Mouse (Mus musculus) activated CD4-positive, CD25-positive, alpha-beta regulatory T cell, adult 4 months (primary cell): Measurements from ENCODE around the gene Snapin. TPM values are rescaled to one million over a fixed set of nuclear protein-coding genes. Genes with fewer than 3 reads are reported as not detected.
A peak's percentile ranks its signal among the peaks of the same experiment; 100 is the strongest.

Experiments used
- ATAC-seq: one replicate; pipeline ENCODE4 v1.8.0; 2017
- polyA plus RNA-seq, 2 experiments: library from polyadenylated mRNA; unstranded; fragments of 100-300 nt; shearing (Covaris generic); gene quantifications; one replicate each; pipeline ENCODE4 v1.2.1; 2017

Snapin gene
- 10 to 100 TPM; 48.3 to 56.3 TPM for polyA plus RNA-seq

DNA sequence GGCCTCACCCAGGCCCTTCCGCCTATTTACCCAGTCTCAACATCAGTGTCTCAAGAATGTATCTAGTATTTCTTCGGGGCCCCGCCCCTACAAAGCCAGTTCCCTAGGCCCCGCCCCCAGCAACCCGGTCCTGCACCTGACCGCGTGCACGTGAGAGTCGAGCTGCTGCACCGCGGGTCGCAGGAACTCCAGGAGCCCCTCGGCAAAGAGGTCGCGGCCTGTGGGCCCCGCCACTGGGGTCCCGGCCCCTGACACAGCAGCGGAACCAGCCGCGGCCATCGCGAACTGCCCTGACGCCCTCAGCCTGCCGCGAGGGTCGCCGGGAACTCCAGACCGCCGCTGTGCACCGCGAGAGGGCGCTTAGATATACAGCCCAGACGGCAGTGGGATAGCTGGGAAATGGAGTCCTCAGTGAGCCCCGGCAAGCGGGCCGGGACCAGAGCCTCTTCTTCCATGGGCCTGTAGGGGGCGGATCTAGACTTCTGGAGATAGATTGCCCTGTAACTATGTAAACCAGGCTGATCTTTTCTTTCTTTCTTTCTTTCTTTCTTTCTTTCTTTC, at the start of gene Snapin:
Gene Snapin (minus strand): TSS at position 338 of the 561 bp plus-strand sequence.
- peak; percentile 98 for ATAC-seq

DNA sequence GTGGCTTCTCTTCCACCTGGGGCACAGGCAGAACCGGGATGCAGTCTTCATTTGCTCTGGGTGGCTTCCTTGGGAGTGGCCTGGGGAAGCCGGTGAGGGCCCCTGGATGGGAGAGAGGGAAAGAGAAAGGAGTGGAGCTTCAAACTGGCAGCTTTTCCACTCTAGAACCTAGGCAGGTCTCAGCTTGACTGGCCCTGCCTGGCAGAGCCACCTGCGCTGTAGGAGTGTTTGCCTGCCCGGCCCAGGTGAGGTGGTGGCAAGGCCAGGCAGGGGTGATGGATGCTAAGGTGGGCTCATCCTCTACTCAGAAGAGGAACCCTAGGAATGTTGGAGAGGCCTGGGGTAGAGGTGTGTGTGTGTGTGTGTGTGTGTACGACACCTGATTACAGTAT, 47.1 kb upstream of the Snapin start:
- no peak for ATAC-seq

- no peak for ATAC-seq
Measured at GRCm38 (mm10) chr3:90537141-90537904, 46.5 kb upstream of the Snapin start, which contains the start of gene S100a16. TSS of gene S100a16 (plus strand) at chr3:90537254.

GRCm38 (mm10) chr3:90535446-90535845, 44.6 kb upstream of the Snapin start:
- ATAC-seq: no peak

GRCm38 (mm10) chr3:90531713-90532112, 40.9 kb upstream of the Snapin start:
- ATAC-seq: no peak

DNA sequence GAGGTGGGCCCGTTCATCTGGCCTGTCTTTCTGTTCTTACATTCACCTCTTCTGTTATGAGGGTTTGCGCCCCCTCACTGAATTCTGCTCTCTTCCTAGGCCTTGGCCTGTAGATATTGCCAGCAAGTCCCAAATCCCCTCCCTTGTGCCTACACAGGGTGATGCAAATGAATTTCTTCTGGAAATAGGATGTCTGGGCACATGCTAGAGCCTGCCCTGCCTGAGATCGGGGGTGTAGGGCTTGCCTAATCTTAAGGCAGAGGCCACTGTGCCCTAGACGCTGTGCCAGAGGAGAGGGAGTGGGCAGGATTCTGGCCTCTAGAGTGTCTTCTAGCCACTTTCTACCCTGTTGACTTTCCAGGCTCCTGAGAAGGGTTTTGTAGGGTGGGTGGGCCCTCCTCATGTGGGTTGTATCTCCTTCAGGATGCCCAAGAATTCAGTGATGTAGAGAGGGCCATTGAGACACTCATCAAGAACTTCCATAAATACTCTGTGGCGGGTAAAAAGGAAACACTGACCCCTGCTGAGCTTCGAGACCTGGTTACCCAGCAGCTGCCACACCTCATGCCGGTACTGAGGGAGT, 36.5 kb upstream of the Snapin start:
- ATAC-seq: no peak

DNA sequence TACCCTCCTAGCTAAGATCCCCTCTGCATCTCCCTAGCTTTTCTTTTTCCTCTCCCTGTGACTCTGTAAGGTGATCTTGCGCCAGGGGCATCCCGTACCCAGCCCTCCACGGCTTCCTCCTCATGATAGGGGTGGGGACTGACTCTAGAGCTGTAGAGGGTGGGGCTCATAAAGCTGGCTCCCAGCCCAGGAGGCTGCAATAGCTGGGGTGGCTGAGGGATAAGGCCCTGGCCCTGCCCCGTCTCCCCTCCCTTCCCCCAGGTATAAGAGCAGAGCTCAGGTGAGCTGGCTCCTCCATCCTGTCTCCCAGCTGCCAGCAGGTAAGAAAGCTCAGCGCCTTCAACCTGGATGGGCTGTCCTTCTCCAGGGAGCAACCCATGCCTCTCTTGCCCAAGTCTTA, 35.7 kb upstream of the Snapin start, which contains the start of gene S100a14:
Gene S100a14 (plus strand): TSS at position 277 of the 400 bp plus-strand sequence.
- no peak for ATAC-seq

- ATAC-seq: no peak
Measured at GRCm38 (mm10) chr3:90526076-90526475, 35.2 kb upstream of the Snapin start.

DNA sequence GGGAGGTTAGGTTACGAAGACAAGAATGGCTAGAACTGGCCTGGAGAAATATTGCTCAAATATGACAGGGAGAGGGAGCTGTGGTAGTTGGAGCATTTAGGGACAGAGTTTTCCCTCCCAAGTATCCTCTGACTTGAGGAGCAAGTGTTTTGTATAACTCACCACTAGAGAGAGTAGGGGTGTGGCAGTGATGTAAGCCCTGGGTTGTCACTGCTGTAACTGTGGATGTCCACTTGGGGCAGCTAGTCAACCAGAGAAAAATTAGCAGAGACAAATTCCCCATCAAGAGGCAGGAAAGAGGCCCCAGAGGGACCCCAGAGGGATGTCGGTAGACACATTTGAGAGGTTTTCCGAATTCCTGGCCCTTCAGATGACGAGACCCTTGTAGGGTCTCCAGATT, 34.6 kb upstream of the Snapin start:
- ATAC-seq: peak; percentile 75

GRCm38 (mm10) chr3:90517711-90518110, 26.9 kb upstream of the Snapin start:
- ATAC-seq: no peak

- no peak for ATAC-seq
Measured at GRCm38 (mm10) chr3:90515789-90516188, 25.0 kb upstream of the Snapin start.

DNA sequence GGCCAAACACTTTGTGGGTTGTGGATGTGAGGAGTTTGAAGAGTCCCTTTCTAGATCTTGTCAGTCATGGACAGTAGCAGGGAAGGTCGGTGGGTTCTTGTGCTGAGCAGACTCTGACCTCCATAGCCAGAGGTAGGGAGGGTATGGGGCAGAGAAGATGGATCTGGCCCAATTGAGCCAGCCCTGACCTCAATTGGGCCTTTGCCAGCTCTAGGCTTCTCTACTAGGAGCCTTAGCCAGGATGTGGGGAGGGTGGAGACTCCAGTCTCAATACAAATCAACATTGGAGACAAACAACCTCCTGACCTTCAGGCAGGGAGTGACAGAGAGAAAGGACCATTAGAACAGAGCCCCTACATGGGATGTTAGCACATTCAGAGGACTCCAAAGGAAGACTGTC, 24.4 kb upstream of the Snapin start:
- ATAC-seq: no peak

DNA sequence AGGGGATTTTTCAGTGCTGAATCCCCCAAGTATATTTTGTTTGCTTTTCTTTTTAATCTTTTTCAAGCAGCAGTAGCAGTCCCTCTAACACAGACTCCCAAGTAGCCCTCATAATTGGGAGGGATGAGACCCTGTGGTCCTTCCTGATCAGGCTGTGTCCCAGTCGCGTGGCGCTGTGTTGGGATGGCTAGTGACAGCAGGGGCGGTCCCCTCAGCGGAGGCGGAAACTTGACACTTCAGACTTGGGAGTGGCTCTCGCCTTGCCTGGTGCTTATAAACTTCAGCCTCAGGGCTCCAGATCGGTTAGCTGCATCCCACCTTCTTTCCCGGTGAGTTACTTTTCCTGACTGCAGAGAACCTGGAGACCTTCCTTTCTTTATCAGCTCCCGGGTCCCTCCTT, 23.9 kb upstream of the Snapin start:
- ATAC-seq: peak; percentile 91

DNA sequence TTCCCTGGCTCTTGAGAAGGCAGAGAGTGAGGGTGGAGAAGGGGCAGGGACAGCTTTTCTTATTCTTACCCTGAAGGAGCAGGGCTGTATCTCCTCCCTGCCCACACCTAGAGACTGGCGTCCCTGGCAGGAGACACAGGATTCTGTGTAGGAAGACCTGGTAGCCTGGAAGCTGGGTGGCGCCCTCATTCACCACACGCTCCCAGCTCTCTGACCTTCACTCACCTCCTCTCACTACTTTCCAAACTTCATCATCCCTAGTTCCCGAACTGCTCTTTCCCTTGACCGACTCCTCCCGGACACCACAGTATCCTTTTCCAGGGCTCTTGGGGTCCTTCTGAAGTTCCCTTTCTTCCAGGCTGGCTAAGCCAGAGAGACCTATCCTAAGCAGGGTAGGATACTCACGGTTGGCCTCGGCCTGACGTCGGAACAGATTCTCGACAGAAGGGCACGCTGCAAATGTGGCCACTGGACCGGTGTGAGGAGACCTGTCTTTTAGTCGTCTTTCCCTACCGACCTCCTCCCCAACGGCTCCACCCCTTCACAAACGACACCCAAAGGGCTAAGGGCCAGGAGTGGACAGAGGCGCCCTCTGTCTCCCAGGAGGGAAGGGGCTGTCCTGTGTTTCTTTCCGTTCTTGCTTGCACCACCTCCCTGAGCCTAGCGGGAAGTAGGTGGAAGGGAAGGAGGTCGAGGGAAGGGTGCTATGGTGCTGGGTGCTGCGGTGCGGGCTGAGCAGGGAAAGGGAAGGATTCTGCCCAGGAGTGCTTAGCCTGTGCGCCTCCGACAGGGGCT, 23.2 kb upstream of the Snapin start, which contains the start of the genes S100a1 and S100a13:
Gene S100a1 (minus strand): TSS at position 597 of the 795 bp plus-strand sequence.
Gene S100a13 (plus strand): TSS at position 640 of the 795 bp plus-strand sequence.
- peak; percentile 16 for ATAC-seq

DNA sequence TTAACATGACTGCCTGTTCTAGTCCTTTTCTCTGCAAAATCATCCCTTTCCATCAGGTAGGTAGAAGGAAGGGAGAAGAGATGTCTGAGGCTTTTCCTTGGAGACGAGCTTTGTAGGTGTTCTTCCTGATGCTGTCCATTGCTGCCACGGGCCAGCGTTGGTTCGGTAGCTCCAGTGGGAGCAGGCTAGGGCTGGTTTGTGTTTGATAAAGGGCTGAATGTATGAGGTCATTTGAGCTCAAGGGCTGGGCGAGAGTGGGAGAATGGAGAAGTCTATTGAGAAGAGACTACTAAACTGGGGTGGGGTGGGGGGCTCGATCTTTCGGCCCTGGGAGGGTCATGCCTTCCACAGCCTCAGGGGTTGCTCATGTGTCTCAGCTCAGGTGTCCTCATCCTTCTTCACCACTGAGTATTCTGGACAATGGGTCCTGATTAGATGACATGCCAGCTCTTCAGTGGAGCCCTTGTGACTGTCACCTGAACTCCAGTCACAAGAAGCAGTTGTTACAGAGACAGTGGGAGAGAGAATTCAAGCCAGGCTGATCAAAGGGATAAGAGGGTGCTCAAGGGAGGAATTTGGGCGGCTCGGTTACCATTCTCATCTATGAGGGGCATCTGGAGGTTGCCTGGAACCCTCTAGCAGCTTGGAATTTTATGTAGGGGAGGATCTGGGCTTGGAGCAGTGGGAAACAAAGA, 22.3 kb upstream of the Snapin start:
- no peak for ATAC-seq

DNA sequence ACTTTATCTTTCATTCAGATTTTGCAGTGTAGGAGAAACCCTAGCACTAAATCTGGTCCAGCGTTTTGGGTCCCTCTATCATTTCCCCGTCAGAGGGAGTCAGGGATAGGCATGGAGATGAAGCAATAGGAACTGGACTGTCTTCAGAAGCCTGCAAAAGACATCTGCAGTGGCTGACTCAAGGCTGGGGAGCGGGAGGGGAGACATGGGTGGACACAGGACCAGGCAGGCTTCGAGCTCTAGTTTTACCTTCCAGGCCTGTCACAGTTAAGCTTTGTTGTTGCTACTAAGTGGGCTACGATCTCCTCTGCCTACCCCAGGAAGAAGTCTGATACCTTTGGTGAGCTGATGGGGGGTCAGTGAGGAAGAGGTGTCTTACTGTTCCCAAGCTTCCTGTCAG, 21.4 kb upstream of the Snapin start:
- ATAC-seq: no peak

GRCm38 (mm10) chr3:90509747-90510123, 18.9 kb upstream of the Snapin start:
- peak; percentile 22 for ATAC-seq

DNA sequence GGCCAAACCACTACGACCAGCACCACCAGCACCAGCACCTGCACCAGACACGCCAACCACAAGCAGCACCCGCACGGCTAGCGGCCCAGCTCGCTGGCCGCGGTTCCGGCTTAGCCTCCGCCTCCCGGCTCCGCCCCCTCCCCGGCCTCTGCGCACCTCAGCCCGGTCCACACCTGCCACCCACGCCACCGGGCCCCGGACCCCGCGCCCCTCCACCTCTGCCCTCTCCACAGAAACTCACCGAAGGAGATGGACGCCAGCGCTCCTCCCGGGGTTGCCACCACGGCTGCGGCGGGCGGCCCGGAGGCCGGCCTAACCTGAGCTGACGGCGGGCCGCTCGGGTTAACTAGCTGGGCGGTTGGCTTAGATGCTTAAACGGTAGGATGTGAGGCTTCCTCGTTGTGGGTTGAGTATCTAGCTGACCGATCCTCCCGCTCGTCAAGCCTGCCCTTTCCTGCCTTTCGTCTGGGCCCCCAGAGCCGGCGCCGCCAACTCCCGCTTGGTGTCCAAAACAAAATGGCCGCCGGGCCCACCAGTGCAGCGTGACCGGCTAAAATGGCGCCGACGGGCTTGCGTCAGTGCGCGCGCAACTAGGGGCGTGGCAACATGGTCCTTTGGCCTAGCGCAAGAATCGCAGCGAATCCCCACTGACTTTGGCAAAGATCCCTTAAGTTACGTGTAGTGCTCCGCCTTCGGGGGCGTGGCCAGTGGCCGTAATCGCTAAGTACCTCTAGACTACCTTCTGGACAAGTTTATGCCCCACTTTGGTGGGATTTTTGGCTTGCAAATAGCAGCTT, 18.3 kb upstream of the Snapin start, which contains the start of gene Chtop:
Gene Chtop (minus strand): TSS at position 549 of the 797 bp plus-strand sequence.
- ATAC-seq: peak; percentile 89

- no peak for ATAC-seq
Measured at GRCm38 (mm10) chr3:90508287-90508949, 17.6 kb upstream of the Snapin start.

GRCm38 (mm10) chr3:90506362-90506761, 15.5 kb upstream of the Snapin start:
- no peak for ATAC-seq

DNA sequence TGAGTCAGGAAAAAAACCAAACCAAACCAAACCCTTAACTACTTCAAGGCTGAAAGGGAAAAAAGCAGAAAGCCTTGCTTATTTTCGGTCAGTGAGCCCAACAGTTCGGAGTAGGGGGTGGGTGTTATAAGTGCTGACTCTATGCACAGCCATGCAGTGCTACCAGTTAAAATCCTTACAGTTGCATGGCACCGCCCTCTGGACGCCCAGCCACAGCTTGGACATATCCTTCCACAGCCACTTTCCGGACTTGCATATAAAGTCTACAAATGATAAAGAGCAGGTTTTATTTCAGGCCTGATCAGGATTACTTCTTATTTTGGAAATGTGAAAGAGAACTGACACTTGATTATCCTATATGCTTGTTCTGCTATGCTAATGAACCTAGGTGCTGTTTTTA, 14.4 kb upstream of the Snapin start:
- no peak for ATAC-seq
